Mouse (Mus musculus): Measurements from ENCODE around the gene Polr2l.

- TF ChIP-seq CTCF (IDR thresholded peaks at IDR 0.05; ENCODE audit: low read depth), result no peak
- no peak for TF ChIP-seq EP300 (IDR thresholded peaks at IDR 0.05; ENCODE audit: low read depth)
Observed at GRCm38 (mm10) chr7:141468164-141468521, 6.8 kb downstream of the Polr2l start.
